In the genomic region with DNA sequence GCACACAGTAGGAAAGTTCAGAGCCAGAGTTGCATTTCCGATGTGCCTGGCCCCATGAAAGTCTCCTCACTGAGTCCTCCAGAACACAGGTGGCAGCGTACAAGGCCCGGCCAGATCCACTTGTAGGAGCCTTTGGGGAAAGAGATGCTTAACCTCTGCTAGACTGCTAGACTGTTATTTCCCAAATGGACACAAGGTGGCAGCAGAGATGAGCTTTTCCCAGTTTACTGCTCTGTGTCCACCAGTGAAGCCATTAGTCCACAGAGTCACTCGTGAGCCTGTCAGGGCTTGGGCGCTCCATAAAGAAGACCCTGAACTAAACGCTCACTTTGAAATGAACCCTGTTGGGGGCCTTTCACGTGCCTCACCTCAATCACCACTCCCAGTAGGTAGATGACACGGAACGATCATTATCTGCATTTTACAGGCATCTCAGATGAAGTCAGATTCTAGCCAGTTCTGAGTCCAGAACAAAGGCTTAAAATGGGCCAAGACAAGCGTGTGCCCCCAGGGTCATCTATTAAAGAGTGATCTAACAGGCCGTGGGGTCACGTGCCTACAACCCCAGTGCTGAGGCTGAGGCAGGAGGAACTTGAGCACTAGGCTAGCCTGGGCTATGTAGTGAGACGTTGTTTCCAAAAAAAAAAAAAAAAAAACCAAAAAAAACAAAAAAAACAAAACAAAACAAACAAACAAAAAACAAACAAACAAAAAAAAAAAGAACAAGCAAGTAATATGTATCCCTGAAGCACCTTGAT, we compare ENCODE assay signal across 8 mouse cellular contexts. TPM values are rescaled to one million over a fixed set of nuclear protein-coding genes. Genes with fewer than 3 reads are reported as not detected.
DNase-seq lines count a peak whose midpoint lies in the region; ATAC-seq and TF ChIP-seq lines count a peak whose summit lies in the region.

No protein-coding gene starts in this region.

- no peaks in the 10 kb centered on the region for H3K36me3 ChIP-seq in ES-E14 (ENCODE audit: control insufficient read depth, insufficient read depth, low read length, poor library complexity, severe bottlenecking)
- no peaks in the 10 kb centered on the region for H3K36me3 ChIP-seq in forebrain, embryonic 14.5 days (ENCODE audit: control insufficient read depth, insufficient read depth, low read length)
- H3K36me3 ChIP-seq in liver, embryonic 15.5 days (replicated peaks) = no peaks in the 10 kb centered on the region
- no peaks in the 10 kb centered on the region for H3K36me3 ChIP-seq in neural tube, embryonic 14.5 days (ENCODE audit: control insufficient read depth, insufficient read depth, low read length)
- H3K36me3 ChIP-seq in testis, adult 2 months (ENCODE audit: control insufficient read depth, insufficient read depth, low read length) = no peaks in the 10 kb centered on the region

- H3K9me3 ChIP-seq in ES-E14 (ENCODE audit: control insufficient read depth, insufficient read depth, low read depth, low read length) = no peaks in the 10 kb centered on the region
- H3K9me3 ChIP-seq in forebrain, embryonic 14.5 days (replicated peaks; ENCODE audit: control insufficient read depth, low read length) = 0 out of 2 replicates have a peak, but pooled peaks cover 3% of the 10 kb centered on the region
- no peaks in the 10 kb centered on the region for H3K9me3 ChIP-seq in liver, embryonic 15.5 days (replicated peaks)
- H3K9me3 ChIP-seq in neural tube, embryonic 14.5 days (ENCODE audit: control insufficient read depth, low read length) = no peaks in the 10 kb centered on the region

- peak; percentile 95 for DNase-seq in ES-E14 (ENCODE audit: low read depth, low spot score)
- DNase-seq in forebrain, embryonic 14.5 days (ENCODE audit: low spot score) = peak; percentile 92
- peak; percentile 81 to 91 for DNase-seq in heart, postnatal 14 days
- peak; percentile 81 to 85 for DNase-seq in kidney, postnatal 4 days

- peaks cover 0 to 2% of the 10 kb centered on the region in 2 experiments; a peak in 1 of 4 replicates for H3K4me1 ChIP-seq in ES-E14 (ENCODE audit: control insufficient read depth in 2 of 2, insufficient read depth in 2 of 2, low read length in 2 of 2, poor library complexity in 1 of 2)
- H3K4me1 ChIP-seq in forebrain, embryonic 14.5 days (ENCODE audit: control insufficient read depth, insufficient read depth, low read length) = no peaks in the 10 kb centered on the region
- peaks cover 35% of the 10 kb centered on the region for H3K4me1 ChIP-seq in liver, embryonic 15.5 days (replicated peaks)
- no peaks in the 10 kb centered on the region for H3K4me1 ChIP-seq in neural tube, embryonic 14.5 days (ENCODE audit: control insufficient read depth, insufficient read depth, low read length)
- H3K4me1 ChIP-seq in testis, adult 2 months (ENCODE audit: control insufficient read depth, insufficient read depth, low read length) = no peaks in the 10 kb centered on the region

- no peak overlapping the region for H3K4me2 ChIP-seq in forebrain, embryonic 14.5 days (ENCODE audit: low read length)
- H3K4me2 ChIP-seq in liver, embryonic 15.5 days = no peak overlapping the region
- no peak overlapping the region for H3K4me2 ChIP-seq in neural tube, embryonic 14.5 days (ENCODE audit: low read depth, low read length)

- intact Hi-C loops in heart, postnatal 14 days (cut with DNase I) = loop anchor here (1.0 to 2.0 kb wide), 4 partner anchors 49 to 180 kb away; partner anchors contain the start of gene Ppfia4

- no peak for TF ChIP-seq POLR2A in testis, adult 2 months (IDR thresholded peaks at IDR 0.05; ENCODE audit: control insufficient read depth, low read depth, low read length)

- H3K27ac ChIP-seq in ES-E14 (ENCODE audit: insufficient read depth, low read depth, low read length, poor library complexity, severe bottlenecking) = no peak overlapping the region
- no peak overlapping the region for H3K27ac ChIP-seq in forebrain, embryonic 14.5 days (ENCODE audit: low read depth, low read length)
- no peak overlapping the region for H3K27ac ChIP-seq in liver, embryonic 15.5 days (replicated peaks)
- no peak overlapping the region for H3K27ac ChIP-seq in neural tube, embryonic 14.5 days (ENCODE audit: low read depth, low read length)
- H3K27ac ChIP-seq in testis, adult 2 months (ENCODE audit: control insufficient read depth, insufficient read depth, low read depth, low read length) = no peak overlapping the region

- in situ Hi-C loops in ES-E14 (cut with MboI; ENCODE audit: low sequenced_read_pairs in 2 of 2, unreplicated experiment in 2 of 2) = loop anchor here in 1 of 2 experiments (5.0 kb wide), 1 partner anchor 180 kb away; the partner anchor contains the start of gene Ppfia4

- peak; percentile 70; the same call in 1 of the 2 replicates for TF ChIP-seq CTCF in testis, adult 2 months (IDR thresholded peaks at IDR 0.05; ENCODE audit: control insufficient read depth, insufficient read depth, insufficient replicate concordance, low read depth, low read length)

- H3K27me3 ChIP-seq in forebrain, embryonic 14.5 days (replicated peaks; ENCODE audit: control insufficient read depth, insufficient read depth, low read length) = no peaks in the 10 kb centered on the region
- H3K27me3 ChIP-seq in liver, embryonic 15.5 days = peaks cover 7% of the 10 kb centered on the region; the same call in 1 of the 2 replicates
- H3K27me3 ChIP-seq in neural tube, embryonic 14.5 days (ENCODE audit: control insufficient read depth, insufficient read depth, low read length) = no peaks in the 10 kb centered on the region
- H3K27me3 ChIP-seq in testis, adult 2 months (ENCODE audit: control insufficient read depth, insufficient read depth, low read length) = no peaks in the 10 kb centered on the region

- ATAC-seq in cerebellum, adult (ENCODE audit: insufficient number of reproducible peaks, low FRiP score, low TSS enrichment) = peak; percentile 66
- ATAC-seq in forebrain, embryonic 14.5 days = peak; percentile 89
- peak; percentile 43; the same call in 1 of the 2 replicates for ATAC-seq in liver, embryonic 15.5 days (ENCODE audit: insufficient read depth)
- ATAC-seq in neural tube, embryonic 14.5 days (ENCODE audit: low read depth) = peak; percentile 81; the same call in 1 of the 2 replicates

- H3K9ac ChIP-seq in ES-E14 (ENCODE audit: insufficient read depth, low read depth, low read length, poor library complexity, severe bottlenecking) = no peak overlapping the region
- no peak overlapping the region for H3K9ac ChIP-seq in forebrain, embryonic 14.5 days (ENCODE audit: low read length)
- no peak overlapping the region for H3K9ac ChIP-seq in liver, embryonic 15.5 days
- no peak overlapping the region for H3K9ac ChIP-seq in neural tube, embryonic 14.5 days (replicated peaks; ENCODE audit: low read depth, low read length)

- no peak overlapping the region for H3K4me3 ChIP-seq in ES-E14 (ENCODE audit: insufficient read depth in 1 of 2, low read depth in 1 of 2, low read length in 2 of 2, poor library complexity in 1 of 2, severe bottlenecking in 1 of 2)
- H3K4me3 ChIP-seq in forebrain, embryonic 14.5 days (ENCODE audit: low read depth, low read length) = no peak overlapping the region
- H3K4me3 ChIP-seq in liver, embryonic 15.5 days (replicated peaks) = no peak overlapping the region
- H3K4me3 ChIP-seq in neural tube, embryonic 14.5 days (ENCODE audit: low read depth, low read length) = no peak overlapping the region
- no peak overlapping the region for H3K4me3 ChIP-seq in testis, adult 2 months (ENCODE audit: control insufficient read depth, low read depth, low read length)

- WGBS in forebrain, embryonic 14.5 days = 35% methylated on average over 13 of the region's 13 CpGs
- WGBS in liver, embryonic 15.5 days (ENCODE audit: insufficient replicate concordance) = 20% methylated on average over 13 of the region's 13 CpGs
- 31% methylated on average over 13 of the region's 13 CpGs for WGBS in neural tube, embryonic 14.5 days

TF ChIP-seq in ES-E14, 5 proteins besides CTCF, POLR2A, EP300 and RAD21:
- TF ChIP-seq HCFC1 (IDR thresholded peaks at IDR 0.05; ENCODE audit: borderline replicate concordance, insufficient read depth, low read length) (no peak), ZC3H11A (IDR thresholded peaks at IDR 0.05; ENCODE audit: borderline replicate concordance, low read depth, low read length) (peak; percentile 95)

RNA-seq across cellular contexts. Expression of gene Chil1, which starts 30.1 kb away (rescaled TPM):
- total RNA-seq in ES-E14 (2012; rRNA removed) = 0.98 and 1.4 TPM in 2 replicates
- polyA plus RNA-seq in forebrain, embryonic 14.5 days (2014; fragmentation: Nextera tagmentation; extraction: Ambion mirVana) = 2.5 and 3.7 TPM in 2 replicates
- under 1 TPM; 0.62 to 0.71 TPM for total RNA-seq in heart, postnatal 14 days (2021)
- polyA plus RNA-seq in liver, embryonic 15.5 days (2015; fragmentation: Nextera tagmentation; extraction: Ambion mirVana) = 15.1 and 17.7 TPM in 2 replicates
- polyA plus RNA-seq in neural tube, embryonic 14.5 days (2014; fragmentation: Nextera tagmentation; extraction: Ambion mirVana) = 2.1 and 2.7 TPM in 2 replicates
- polyA plus RNA-seq in testis, adult 2 months (2012; rRNA removed) = 0.05 TPM in 1 of 2 replicates, not detected in the other

RNA-seq across cellular contexts. Expression of gene Chit1, which starts 40.8 kb away (rescaled TPM):
- total RNA-seq in ES-E14 (2012; rRNA removed) = 0.13 and 0.32 TPM in 2 replicates
- polyA plus RNA-seq in forebrain, embryonic 14.5 days (2014; fragmentation: Nextera tagmentation; extraction: Ambion mirVana) = 0.13 TPM in 1 of 2 replicates, not detected in the other
- total RNA-seq in heart, postnatal 14 days (2021) = not detected
- polyA plus RNA-seq in liver, embryonic 15.5 days (2015; fragmentation: Nextera tagmentation; extraction: Ambion mirVana) = 0.07 and 0.20 TPM in 2 replicates
- polyA plus RNA-seq in neural tube, embryonic 14.5 days (2014; fragmentation: Nextera tagmentation; extraction: Ambion mirVana) = 0.52 and 1.4 TPM in 2 replicates
- 8.7 and 10.4 TPM in 2 replicates for polyA plus RNA-seq in testis, adult 2 months (2012; rRNA removed)

RNA-seq across cellular contexts. Expression of gene Mybph, which starts 41.4 kb away (rescaled TPM):
- total RNA-seq in ES-E14 (2012; rRNA removed) = not detected in 2 replicates
- 0.10 TPM in 1 of 2 replicates, not detected in the other for polyA plus RNA-seq in forebrain, embryonic 14.5 days (2014; fragmentation: Nextera tagmentation; extraction: Ambion mirVana)
- total RNA-seq in heart, postnatal 14 days (2021) = not detected
- 1.5 and 3.5 TPM in 2 replicates for polyA plus RNA-seq in liver, embryonic 15.5 days (2015; fragmentation: Nextera tagmentation; extraction: Ambion mirVana)
- polyA plus RNA-seq in neural tube, embryonic 14.5 days (2014; fragmentation: Nextera tagmentation; extraction: Ambion mirVana) = 0.33 and 0.35 TPM in 2 replicates
- polyA plus RNA-seq in testis, adult 2 months (2012; rRNA removed) = 0.16 and 0.20 TPM in 2 replicates
